Mouse (Mus musculus): Measurements from ENCODE around the gene Sh3bgrl2. TPM values are rescaled to one million over a fixed set of nuclear protein-coding genes. Genes with fewer than 3 reads are reported as not detected.
"Not testable (repeated sequence)": the region's sequence is repeated elsewhere in the genome, so short reads cannot be mapped to it uniquely, and the experiment has no call there.

The Sh3bgrl2 gene
- 1 to 10 TPM; 6.1 to 7.5 TPM for total RNA-seq (2021)

- DNase-seq = peak; percentile 81
Measured at GRCm38 (mm10) chr9:83547830-83548689, at the start of gene Sh3bgrl2. Sh3bgrl2 (plus strand) TSS chr9:83548327.

GRCm38 (mm10) chr9:83519081-83519480 lies 29.0 kb upstream of the Sh3bgrl2 start:
- not testable (repeated sequence) for DNase-seq

GRCm38 (mm10) chr9:83519510-83520155 lies 28.5 kb upstream of the Sh3bgrl2 start:
- DNase-seq = no peak

- DNase-seq = no peak
Measured at GRCm38 (mm10) chr9:83527341-83528060, 20.6 kb upstream of the Sh3bgrl2 start.

GRCm38 (mm10) chr9:83533044-83533769 lies 14.9 kb upstream of the Sh3bgrl2 start:
- DNase-seq = no peak

GRCm38 (mm10) chr9:83536959-83537358 lies 11.2 kb upstream of the Sh3bgrl2 start:
- DNase-seq = no peak

GRCm38 (mm10) chr9:83537510-83537909 lies 10.6 kb upstream of the Sh3bgrl2 start:
- no peak for DNase-seq

GRCm38 (mm10) chr9:83537921-83538536 lies 10.1 kb upstream of the Sh3bgrl2 start:
- DNase-seq = peak; percentile 24

- DNase-seq = no peak
Measured at GRCm38 (mm10) chr9:83539809-83540491, 8.2 kb upstream of the Sh3bgrl2 start.

GRCm38 (mm10) chr9:83540492-83540857 lies 7.7 kb upstream of the Sh3bgrl2 start:
- DNase-seq = no peak

- DNase-seq = no peak
Measured at GRCm38 (mm10) chr9:83540975-83541374, 7.2 kb upstream of the Sh3bgrl2 start.

- no peak for DNase-seq
Measured at GRCm38 (mm10) chr9:83545240-83545639, 2.9 kb upstream of the Sh3bgrl2 start.

- no peak for DNase-seq
Measured at GRCm38 (mm10) chr9:83546316-83546715, 1.8 kb upstream of the Sh3bgrl2 start.

GRCm38 (mm10) chr9:83547229-83547628 lies 898 bp upstream of the Sh3bgrl2 start:
- DNase-seq = no peak

- DNase-seq = no peak
Measured at GRCm38 (mm10) chr9:83549866-83550265, 1.7 kb downstream of the Sh3bgrl2 start.

GRCm38 (mm10) chr9:83551116-83551515 lies 3.0 kb downstream of the Sh3bgrl2 start:
- no peak for DNase-seq

- no peak for DNase-seq
Measured at GRCm38 (mm10) chr9:83551632-83552031, 3.5 kb downstream of the Sh3bgrl2 start.

GRCm38 (mm10) chr9:83555580-83555979 lies 7.5 kb downstream of the Sh3bgrl2 start:
- no peak for DNase-seq

GRCm38 (mm10) chr9:83556236-83556635 lies 8.1 kb downstream of the Sh3bgrl2 start:
- DNase-seq = no peak

- DNase-seq = peak; percentile 35
Measured at GRCm38 (mm10) chr9:83556780-83557771, 8.9 kb downstream of the Sh3bgrl2 start.

All from heart, postnatal 4 days (tissue).